Mouse (Mus musculus) CH12.LX (cell line): ENCODE measurements around the gene Jph3. TPM values are rescaled to one million over a fixed set of nuclear protein-coding genes. Genes with fewer than 3 reads are reported as not detected.
A peak's percentile ranks its signal among the peaks of the same experiment; 100 is the strongest.

Experiments used
- DNase-seq: peaks from one replicate; pipeline ENCODE4 v3.0.0-alpha.2; 2013; ENCODE audit errors: extremely low read depth
- H3K27ac ChIP-seq: 2 replicates; pipeline ENCODE4 v1.5.1; 2012; ENCODE audit warnings: low read depth, mild to moderate bottlenecking, control low read depth, moderate library complexity; ENCODE audit not compliant: insufficient read depth
- H3K27me3 ChIP-seq: replicated peaks from 2 replicates; pipeline ENCODE3; 2012; ENCODE audit warnings: inconsistent platforms
- H3K36me3 ChIP-seq, 2 experiments: replicated peaks in 1 of 2; 2 replicates each; pipeline versions ENCODE3 to v1.6.1; 2012; ENCODE audit warnings: inconsistent platforms in 1 of 2, low read length in 1 of 2, mild to moderate bottlenecking in 1 of 2, mixed read lengths in 1 of 2, moderate library complexity in 1 of 2; ENCODE audit not compliant: control insufficient read depth in 1 of 2, insufficient read depth in 1 of 2
- H3K4me1 ChIP-seq, 2 experiments: 2 replicates each; pipeline ENCODE4 v1.6.1; 2012; ENCODE audit warnings: inconsistent platforms in 1 of 2, moderate library complexity in 1 of 2; ENCODE audit not compliant: insufficient read depth in 2 of 2, control insufficient read depth in 1 of 2
- H3K4me2 ChIP-seq: 2 replicates; pipeline ENCODE4 v1.6.1; 2012; ENCODE audit warnings: low read depth, mild to moderate bottlenecking, control low read depth; ENCODE audit not compliant: poor library complexity, insufficient read depth, severe bottlenecking
- H3K4me3 ChIP-seq, 3 experiments: fragments of 150-350 bp in 1 of 3; sonication (generic) in 1 of 3; replicated peaks in 1 of 3; 2 replicates each; pipeline versions ENCODE3 to v1.5.1; 2011 to 2012; ENCODE audit warnings: low read depth in 2 of 3, low read length in 2 of 3, mild to moderate bottlenecking in 2 of 3, moderate library complexity in 2 of 3, control low read depth in 1 of 3, improper control_type of control experiment in 1 of 3, inconsistent platforms in 1 of 3, mixed read lengths in 1 of 3; ENCODE audit not compliant: poor library complexity in 1 of 3
- H3K79me2 ChIP-seq: replicated peaks from 2 replicates; pipeline ENCODE4 v1.6.1; 2012; ENCODE audit warnings: mild to moderate bottlenecking, moderate library complexity; ENCODE audit not compliant: control insufficient read depth, poor library complexity, insufficient read depth, severe bottlenecking; ENCODE audit errors: extremely low read depth
- H3K9ac ChIP-seq: 2 replicates; pipeline ENCODE4 v1.6.1; 2012; ENCODE audit warnings: low read depth, mild to moderate bottlenecking, control low read depth, moderate library complexity; ENCODE audit not compliant: insufficient read depth
- H3K9me3 ChIP-seq: replicated peaks from 2 replicates; pipeline ENCODE3; 2012; ENCODE audit warnings: low read length, inconsistent platforms, mixed read lengths
- CHD1 ChIP-seq: IDR thresholded peaks from 2 replicates; pipeline ENCODE4 v1.6.1; 2012; ENCODE audit warnings: low read depth, low read length, improper control_type of control experiment, inconsistent platforms
- CHD2 ChIP-seq: IDR thresholded peaks from 2 replicates; pipeline ENCODE4 v1.6.1; 2011; ENCODE audit warnings: low read length, improper control_type of control experiment
- CTCF ChIP-seq, 2 experiments: IDR thresholded peaks in 1 of 2; conservative IDR thresholded peaks in 1 of 2; 2 replicates each; pipeline ENCODE4 v1.5.1; 2011 to 2012; ENCODE audit warnings: low read depth in 2 of 2, low read length in 2 of 2, improper control_type of control experiment in 1 of 2, inconsistent platforms in 1 of 2, mild to moderate bottlenecking in 1 of 2, moderate library complexity in 1 of 2
- E2F4 ChIP-seq: IDR thresholded peaks from 2 replicates; pipeline ENCODE4 v1.6.1; 2011; ENCODE audit warnings: low read depth, low read length, improper control_type of control experiment; ENCODE audit not compliant: insufficient replicate concordance
- EP300 ChIP-seq: IDR thresholded peaks from 2 replicates; pipeline ENCODE4 v1.6.1; 2011; ENCODE audit warnings: low read length, improper control_type of control experiment
- GABPA ChIP-seq: IDR thresholded peaks from 2 replicates; pipeline ENCODE4 v1.6.1; 2012; ENCODE audit warnings: low read depth, low read length, improper control_type of control experiment, inconsistent platforms; ENCODE audit not compliant: insufficient replicate concordance
- IRF4 ChIP-seq: IDR thresholded peaks from 2 replicates; pipeline ENCODE4 v1.6.1; 2014; ENCODE audit warnings: low read depth, mild to moderate bottlenecking, inconsistent platforms, low read length, improper control_type of control experiment
- JUN ChIP-seq: IDR thresholded peaks from 2 replicates; pipeline ENCODE4 v1.6.1; 2011; ENCODE audit warnings: low read depth, mild to moderate bottlenecking, low read length, improper control_type of control experiment, moderate library complexity; ENCODE audit not compliant: insufficient read depth
- JUND ChIP-seq: conservative IDR thresholded peaks from 2 replicates; pipeline ENCODE4 v1.6.1; 2011; ENCODE audit warnings: low read depth, low read length, improper control_type of control experiment
- MAX ChIP-seq: IDR thresholded peaks from 2 replicates; pipeline ENCODE4 v1.6.1; 2011; ENCODE audit warnings: low read length, improper control_type of control experiment
- PAX5 ChIP-seq: IDR thresholded peaks from 2 replicates; pipeline ENCODE4 v1.6.1; 2012; ENCODE audit warnings: low read length, inconsistent platforms, mixed read lengths
- POLR2A ChIP-seq: IDR thresholded peaks from 2 replicates; pipeline ENCODE4 v1.6.1; 2011; ENCODE audit warnings: low read depth, mild to moderate bottlenecking, improper control_type of control experiment, low read length
- POLR2AphosphoS2 ChIP-seq: IDR thresholded peaks from 2 replicates; pipeline ENCODE4 v1.6.1; 2011; ENCODE audit warnings: low read depth, low read length, improper control_type of control experiment
- RAD21 ChIP-seq: IDR thresholded peaks from 2 replicates; pipeline ENCODE4 v1.6.1; 2011; ENCODE audit warnings: low read depth, mild to moderate bottlenecking, low read length, improper control_type of control experiment, moderate library complexity
- RCOR1 ChIP-seq: conservative IDR thresholded peaks from 2 replicates; pipeline ENCODE4 v1.6.1; 2012; ENCODE audit warnings: low read depth, mild to moderate bottlenecking, inconsistent platforms, low read length, improper control_type of control experiment
- SMC3 ChIP-seq: IDR thresholded peaks from 2 replicates; pipeline ENCODE4 v1.6.1; 2011; ENCODE audit warnings: low read depth, low read length, improper control_type of control experiment
- TCF12 ChIP-seq: IDR thresholded peaks from 2 replicates; pipeline ENCODE4 v1.6.1; 2014; ENCODE audit warnings: low read depth, mild to moderate bottlenecking, inconsistent platforms, low read length, improper control_type of control experiment
- USF1 ChIP-seq: IDR thresholded peaks from 2 replicates; pipeline ENCODE4 v1.6.1; 2014; ENCODE audit warnings: low read depth, mild to moderate bottlenecking, inconsistent platforms, low read length, improper control_type of control experiment
- USF2 ChIP-seq: conservative IDR thresholded peaks from 2 replicates; pipeline ENCODE4 v1.6.1; 2011; ENCODE audit warnings: low read depth, low read length, improper control_type of control experiment
- ZMIZ1 ChIP-seq: IDR thresholded peaks from 2 replicates; pipeline ENCODE4 v1.6.1; 2012; ENCODE audit warnings: low read depth, mild to moderate bottlenecking, inconsistent platforms, low read length, improper control_type of control experiment
- dilution Hi-C: fragments of 300-500 bp; cut with MboI; formaldehyde crosslinking; loops from 2 replicates; pipeline ENCODE4 v1.14.3; 2020; ENCODE audit warnings: low sequenced_read_pairs; ENCODE audit not compliant: extremely low pct_unique_long_range_greater_than_20kb, extremely low pct_ligation_motif_present
- in situ Hi-C: fragments of 300-500 bp; cut with MboI; formaldehyde crosslinking; loops from 3 replicates; pipeline ENCODE4 v1.14.3; 2019; ENCODE audit warnings: low sequenced_read_pairs, low pct_ligation_motif_present, low pct_unique_long_range_greater_than_20kb, mixed read lengths
- polyA plus RNA-seq: library from polyadenylated mRNA; unstranded; fragments of >175 nt; gene quantifications from 2 replicates; pipeline ENCODE4 v1.2.1, GENCODE M21; 2012; ENCODE audit warnings: low read depth; ENCODE audit not compliant: insufficient read length
- total RNA-seq, 2 experiments: library from RNA; depleted of rRNA; stranded (reverse); fragments of 300-350 nt in 1 of 2; fragments of >200 nt in 1 of 2; gene quantifications; 2 replicates each; pipeline ENCODE4 v1.2.3; 2012 to 2014

Jph3 gene
- total and polyA plus RNA-seq, 3 experiments, result 0.21 TPM; not detected in 1

DNA sequence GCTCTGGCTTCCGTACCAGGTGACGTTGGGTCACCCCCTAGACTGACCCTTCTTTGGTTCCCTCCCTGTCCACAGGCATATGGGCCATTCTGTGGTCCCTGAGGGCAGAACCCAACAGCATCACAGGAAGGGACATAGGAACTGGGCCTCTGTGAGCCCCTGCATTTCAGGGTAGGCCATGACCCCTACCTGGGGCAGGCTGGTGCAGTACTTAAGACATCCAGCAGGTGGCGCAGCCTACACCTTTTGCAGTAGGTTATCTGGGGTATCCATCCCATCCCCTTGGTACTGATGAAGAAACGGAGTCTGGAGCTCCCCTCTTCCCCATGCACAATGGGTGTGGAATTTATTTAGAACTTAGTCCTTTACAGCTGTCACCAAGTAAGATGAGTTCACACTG, 35.0 kb upstream of the Jph3 start:
- no peak overlapping the region for H3K27ac ChIP-seq
- no peaks in the 10 kb centered on the region for H3K79me2 ChIP-seq
- H3K4me1 ChIP-seq, result peaks cover 13 to 14% of the 10 kb centered on the region in 2 experiments
- peaks cover 55% of the 10 kb centered on the region for H3K27me3 ChIP-seq
- H3K9ac ChIP-seq, result no peak overlapping the region
- no peak overlapping the region for H3K4me2 ChIP-seq
- in situ Hi-C loops, result no loop called here
- peak; percentile 40 for DNase-seq
- H3K9me3 ChIP-seq, result peaks cover 19% of the 10 kb centered on the region
- dilution Hi-C loops, result no loop called here
- no peak overlapping the region for H3K4me3 ChIP-seq
- TF ChIP-seq ZMIZ1, result no peak
- TF ChIP-seq SMC3, result peak; percentile 68
- no peak for TF ChIP-seq USF2
- peak; percentile 45 for TF ChIP-seq RAD21
- TF ChIP-seq CTCF (conservative IDR thresholded peaks at IDR 0.05 in 1 of 2, IDR thresholded peaks at IDR 0.05 in 1 of 2; ENCODE audit: low read depth in 2 of 2, low read length in 2 of 2), result peak; percentile 72 to 99
- H3K36me3 ChIP-seq, result no peaks in the 10 kb centered on the region

DNA sequence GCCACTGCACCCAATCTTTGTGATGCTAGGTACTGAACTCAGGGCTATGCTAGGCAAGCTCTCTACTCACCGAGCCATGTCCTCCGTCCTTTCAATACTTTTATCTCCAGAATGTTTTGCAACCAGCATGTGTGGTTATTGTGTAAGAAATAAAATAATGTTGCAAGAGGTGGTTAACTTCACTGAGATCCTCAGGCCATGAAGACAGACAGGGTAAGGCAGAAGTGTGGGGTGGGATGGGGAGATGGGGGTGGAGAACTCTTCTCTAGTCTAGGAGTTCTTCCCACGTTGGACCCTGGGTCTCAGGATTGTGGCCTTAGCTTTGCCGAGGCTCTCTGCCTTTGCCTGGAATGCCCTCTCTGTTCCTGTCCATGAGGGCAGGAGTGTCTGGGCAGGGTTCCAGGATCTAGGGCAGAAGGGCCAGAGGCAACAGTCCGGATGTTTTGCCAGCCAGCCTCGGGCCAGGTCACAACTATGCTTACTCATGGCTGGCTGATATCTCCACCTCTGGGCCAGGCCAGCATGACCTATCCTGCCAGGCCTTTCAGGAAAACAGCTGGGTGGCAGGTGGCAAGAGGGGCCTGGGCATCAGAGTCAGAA, 33.7 kb upstream of the Jph3 start:
- Histone ChIP-seq H3K79me2 (no peaks in the 10 kb centered on the region), H3K4me2 (no peak overlapping the region), H3K9ac (no peak overlapping the region), H3K36me3 (no peaks in the 10 kb centered on the region), H3K27ac (no peak overlapping the region), H3K4me3 (no peak overlapping the region), H3K4me1 (peaks cover 10 to 14% of the 10 kb centered on the region in 2 experiments), H3K9me3 (peaks cover 25% of the 10 kb centered on the region), H3K27me3 (peaks cover 58% of the 10 kb centered on the region)
- no peak for TF ChIP-seq EP300
- no peak for TF ChIP-seq SMC3
- no peak for TF ChIP-seq MAX
- no peak for TF ChIP-seq POLR2A
- TF ChIP-seq RCOR1, result no peak
- TF ChIP-seq IRF4, result no peak
- TF ChIP-seq POLR2AphosphoS2, result no peak
- no peak for TF ChIP-seq CHD2
- no peak for TF ChIP-seq TCF12
- no peak for TF ChIP-seq ZMIZ1
- no peak for TF ChIP-seq JUND
- no peak for TF ChIP-seq USF1
- no peak for TF ChIP-seq JUN
- TF ChIP-seq PAX5, result no peak
- no peak for TF ChIP-seq GABPA
- TF ChIP-seq CHD1, result no peak
- TF ChIP-seq E2F4, result no peak
- no peak for DNase-seq
- dilution Hi-C loops (no loop called here), in situ Hi-C loops (loop anchor here (5.0 kb wide), 1 partner anchor 57 kb away; no protein-coding TSS in a partner anchor)
